Mouse (Mus musculus) erythroid progenitor cell, adult 5-6 weeks (primary cell): Measurements from ENCODE around the gene Shq1. TPM values are rescaled to one million over a fixed set of nuclear protein-coding genes. Genes with fewer than 3 reads are reported as not detected.

Source experiments
- ATAC-seq: replicated peaks from 2 replicates; pipeline ENCODE4 v1.8.0; 2016; ENCODE audit warnings: moderate number of reproducible peaks, mild to moderate bottlenecking, moderate TSS enrichment, inconsistent platforms; ENCODE audit not compliant: poor library complexity, low FRiP score, severe bottlenecking
- total RNA-seq, 2 experiments: library from RNA; stranded (forward) in 1 of 2; stranded (reverse) in 1 of 2; fragments of 150-400 nt in 1 of 2; fragments of 186-747, 209-891 nt in 1 of 2; gene quantifications; 2 replicates each; pipeline versions ENCODE4 v1.2.3 to v1.2.4; 2015 to 2017; ENCODE audit warnings: low replicate concordance in 2 of 2

Gene Shq1
- total RNA-seq (2015; ENCODE audit: low replicate concordance): under 0.01 and 1.7 TPM in 2 replicates
- total RNA-seq (2017; ENCODE audit: low replicate concordance): 0.30 and 3.7 TPM in 2 replicates

DNA sequence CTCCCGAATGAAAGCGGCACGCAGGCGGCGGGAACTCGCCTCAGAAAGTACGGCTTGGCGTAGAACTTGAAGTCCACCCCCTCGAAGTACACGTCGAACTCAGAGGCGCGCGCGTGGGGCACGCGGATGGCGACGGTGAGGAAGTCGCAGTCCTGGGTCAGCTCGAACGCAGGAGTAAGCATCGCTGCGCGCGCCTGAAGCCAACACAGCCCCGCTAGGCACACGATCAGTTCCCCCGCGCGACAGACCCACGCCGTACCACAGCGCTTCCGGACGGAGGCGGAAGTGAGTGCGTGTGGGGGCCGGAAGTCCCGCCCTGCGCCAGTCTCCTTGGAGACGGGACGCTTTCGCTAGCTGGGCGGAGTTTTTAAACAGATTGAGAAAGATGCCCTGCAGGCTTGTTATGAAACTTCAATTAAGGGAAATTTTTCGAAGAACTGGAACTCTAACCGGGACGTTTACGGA is at the start of gene Shq1:
Gene Shq1 (minus strand): TSS at position 278 of the 465 bp plus-strand sequence.
- ATAC-seq: peak; percentile 96

DNA sequence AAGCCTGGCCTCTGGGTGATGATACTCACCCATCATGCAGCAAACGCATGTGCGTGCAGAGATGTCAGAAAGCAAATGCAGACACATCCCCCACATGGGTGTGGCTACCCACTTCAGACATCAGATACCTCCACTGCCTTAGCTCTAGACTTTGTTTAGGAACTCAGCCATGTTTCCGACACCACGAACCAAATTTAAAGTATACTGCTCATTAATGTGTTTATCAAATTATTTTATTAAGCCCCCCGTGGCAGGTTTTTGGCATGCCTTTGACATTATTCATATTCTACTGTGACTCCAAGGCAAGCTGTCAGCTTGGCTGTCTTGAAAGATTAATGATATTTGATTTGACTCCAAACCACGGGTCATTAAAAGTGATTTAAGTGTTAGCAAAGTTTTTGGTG is 49.1 kb upstream of the Shq1 start:
- no peak for ATAC-seq

DNA sequence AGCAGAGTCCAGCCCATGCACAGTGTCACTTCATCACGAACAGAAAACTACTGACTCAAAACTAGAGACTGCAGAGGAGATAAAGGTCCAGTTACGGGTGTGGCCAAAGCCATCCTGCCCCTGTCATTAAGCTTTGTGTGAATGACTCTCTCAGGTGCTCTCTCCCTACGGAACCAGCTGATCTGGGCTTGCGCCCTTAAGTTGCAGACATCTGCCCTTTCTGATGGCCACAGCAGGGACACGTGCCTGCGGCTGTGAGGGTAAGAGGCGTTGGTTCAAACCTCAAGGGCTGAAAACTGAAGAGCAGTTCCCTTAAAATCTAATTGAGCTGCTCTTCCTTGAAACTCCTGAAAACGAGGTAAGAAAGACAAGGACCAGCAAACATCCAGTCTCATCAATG is 45.9 kb upstream of the Shq1 start:
- ATAC-seq: no peak

DNA sequence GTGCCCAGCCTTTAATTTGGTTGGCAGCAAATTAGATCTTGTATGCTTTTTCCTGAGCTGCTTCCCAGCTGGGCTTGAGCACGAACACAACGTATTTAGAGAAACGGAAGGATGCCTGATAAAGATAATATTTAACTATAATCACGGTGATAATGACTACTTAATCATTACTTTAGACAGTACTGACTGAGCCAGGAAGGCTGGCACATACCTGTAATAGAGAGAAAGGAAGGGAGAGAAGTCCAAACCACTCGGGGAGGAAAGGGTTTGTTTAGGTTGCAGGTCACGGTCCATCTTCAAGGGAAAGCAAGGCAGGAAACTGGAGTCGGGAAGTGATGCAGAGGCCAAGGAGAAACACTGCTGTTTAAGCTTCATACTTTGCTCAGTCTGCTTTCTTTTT is 45.2 kb upstream of the Shq1 start:
- no peak for ATAC-seq

DNA sequence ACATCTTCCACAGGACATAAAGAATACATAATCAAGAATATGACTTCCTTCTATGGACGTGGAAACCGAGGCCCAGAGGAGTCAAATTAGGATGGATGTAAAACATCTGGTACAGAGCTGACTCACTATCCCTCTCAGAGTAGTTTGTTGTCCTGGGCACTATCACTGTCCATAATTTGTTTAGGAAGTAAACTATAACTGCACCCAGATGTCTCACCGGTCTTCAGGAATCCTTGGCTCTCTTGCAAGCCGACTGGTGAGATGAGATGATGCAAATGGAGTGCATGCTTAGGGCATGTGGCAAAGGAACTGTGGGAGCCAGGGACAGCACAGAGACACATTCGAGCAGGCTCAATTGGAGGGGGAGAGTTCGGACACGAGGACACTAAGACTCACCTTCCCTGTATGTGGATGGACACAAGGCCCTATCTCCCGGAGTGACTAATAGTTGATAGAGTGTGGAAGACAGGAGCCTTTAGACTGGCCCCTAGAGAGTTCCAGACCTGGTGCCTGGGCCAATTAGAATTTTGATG is 44.4 kb upstream of the Shq1 start:
- ATAC-seq: no peak

DNA sequence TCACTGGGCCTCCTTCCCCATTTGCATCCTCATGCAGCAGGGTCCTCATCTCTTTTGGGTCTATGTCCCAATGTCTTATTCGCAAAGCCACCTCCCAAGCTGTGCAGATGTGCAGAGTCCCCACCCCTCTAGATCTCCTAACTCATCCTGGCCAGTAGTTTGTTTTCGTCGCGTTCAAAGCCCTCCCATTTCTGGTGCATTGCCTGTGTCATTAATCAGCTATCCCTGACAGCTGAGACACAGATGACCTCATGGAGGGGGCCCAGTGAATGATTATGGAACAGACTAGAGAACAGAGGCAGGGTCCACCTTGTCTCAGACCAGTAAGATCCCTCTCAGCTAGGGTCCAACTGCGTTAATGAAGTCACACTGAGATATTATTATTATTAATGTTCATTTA is 39.9 kb upstream of the Shq1 start:
- no peak for ATAC-seq

DNA sequence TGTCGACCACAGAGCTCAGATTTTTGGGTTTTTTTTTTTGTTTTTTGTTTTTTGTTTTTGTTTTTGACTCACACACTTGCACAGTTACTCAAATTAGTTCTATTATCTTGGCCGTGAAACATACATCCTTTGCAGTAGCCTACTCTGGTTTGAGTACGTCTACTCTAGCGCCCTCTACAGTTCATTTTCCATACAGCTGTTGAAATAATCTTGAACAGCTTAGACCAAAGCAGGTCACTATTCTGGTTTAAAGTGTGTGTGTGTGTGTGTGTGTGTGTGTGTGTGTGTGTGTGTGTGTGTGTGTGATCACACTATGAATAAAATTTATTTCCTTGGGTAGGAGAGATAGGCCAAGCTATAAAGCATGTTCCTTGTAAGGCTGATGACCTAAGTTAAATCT is 39.2 kb upstream of the Shq1 start:
- ATAC-seq: no peak

DNA sequence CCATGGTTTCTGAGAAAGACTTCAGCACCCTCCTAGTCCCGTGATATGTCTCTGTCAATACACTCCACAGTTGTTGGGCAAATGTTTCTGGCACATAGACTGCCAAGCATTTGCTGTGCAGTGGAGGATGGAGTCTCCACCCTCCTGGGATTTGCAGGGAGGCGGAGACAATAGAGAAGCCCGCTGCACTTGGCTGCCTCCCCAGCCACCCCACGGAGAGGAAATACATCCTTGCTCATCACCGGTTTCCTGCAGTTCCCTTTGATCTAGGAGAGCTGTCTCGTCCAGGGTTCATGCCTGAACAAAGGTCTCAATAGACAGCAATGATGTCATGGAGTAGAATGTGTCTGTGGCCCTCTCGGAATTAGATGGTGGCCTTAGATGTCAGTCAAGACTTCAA is 38.5 kb upstream of the Shq1 start:
- ATAC-seq: no peak

DNA sequence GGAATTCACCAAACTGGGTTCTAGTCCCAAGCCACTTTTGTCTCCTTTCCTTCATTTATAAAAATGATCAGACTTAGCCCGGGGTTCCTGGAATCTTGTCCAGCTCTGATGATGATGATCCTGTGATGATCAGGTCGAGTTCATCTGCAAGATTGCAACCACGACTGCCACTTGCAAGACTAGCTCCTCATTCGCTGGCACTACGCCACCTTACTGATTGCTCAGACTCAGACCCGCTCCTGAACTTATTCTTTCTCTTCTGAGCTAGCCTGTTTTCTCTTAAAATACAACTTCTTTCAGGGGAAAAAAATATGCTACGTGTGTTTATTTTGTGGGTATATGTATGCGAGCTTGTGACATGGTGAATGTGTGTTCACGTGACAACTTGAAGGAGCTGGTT is 38.0 kb upstream of the Shq1 start:
- no peak for ATAC-seq

DNA sequence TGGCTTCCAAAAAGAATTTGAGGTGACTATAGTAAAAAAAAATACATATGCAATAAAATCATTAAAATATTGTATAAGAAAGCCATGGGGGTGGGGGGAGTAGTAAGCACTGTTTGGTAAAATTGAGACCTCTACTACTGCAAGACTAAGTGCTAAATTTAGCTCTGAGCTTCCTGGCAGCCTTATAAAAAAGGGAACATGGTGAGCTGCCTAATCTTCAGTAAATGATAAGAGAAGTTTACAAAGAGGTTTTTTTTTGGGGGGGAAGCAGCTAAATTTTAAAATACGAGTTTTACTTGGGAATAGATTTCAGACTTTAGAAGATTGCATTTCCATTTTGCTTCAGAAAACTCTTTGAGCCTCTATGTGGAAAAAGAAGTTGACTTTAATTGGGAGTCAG is 37.3 kb upstream of the Shq1 start:
- no peak for ATAC-seq

DNA sequence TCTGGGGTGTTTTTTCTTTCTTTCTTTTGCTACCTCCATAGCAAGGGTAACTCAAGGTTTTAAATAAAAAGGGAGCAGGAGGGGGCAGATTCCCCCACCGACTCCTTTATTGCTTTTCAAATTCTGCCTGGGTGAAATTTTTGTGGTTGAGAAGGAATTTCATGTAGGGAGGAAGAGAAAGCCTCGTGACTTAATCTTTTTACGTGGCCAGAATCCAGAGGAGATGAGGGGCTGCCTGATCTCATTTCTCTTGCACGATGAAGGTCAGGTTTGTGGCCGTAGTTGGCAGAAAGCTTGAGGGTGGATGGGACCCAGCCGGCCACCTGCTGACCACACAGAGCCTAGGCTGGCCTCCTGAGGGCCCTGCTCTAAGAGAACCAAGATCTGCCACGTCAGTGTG is 36.6 kb upstream of the Shq1 start:
- no peak for ATAC-seq

DNA sequence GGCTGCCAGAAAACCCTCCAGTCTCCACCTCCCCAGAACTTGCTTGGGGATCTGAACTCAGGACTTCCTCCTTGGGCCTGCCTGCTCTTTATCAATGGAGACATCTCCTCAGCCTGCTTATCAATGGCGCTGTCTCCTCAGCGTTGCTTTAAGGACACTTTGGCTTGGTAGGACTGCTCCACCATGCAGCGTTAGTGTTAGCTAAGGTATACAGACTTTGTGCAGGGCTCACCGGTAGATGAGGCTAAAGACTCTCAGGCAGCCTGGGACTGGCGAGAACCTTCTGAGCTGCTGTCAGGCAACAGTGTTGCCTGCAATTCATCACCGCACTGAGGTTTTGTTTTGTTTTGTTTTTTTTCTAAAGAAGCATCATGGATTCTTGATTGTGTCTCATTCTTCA is 35.9 kb upstream of the Shq1 start:
- ATAC-seq: no peak

DNA sequence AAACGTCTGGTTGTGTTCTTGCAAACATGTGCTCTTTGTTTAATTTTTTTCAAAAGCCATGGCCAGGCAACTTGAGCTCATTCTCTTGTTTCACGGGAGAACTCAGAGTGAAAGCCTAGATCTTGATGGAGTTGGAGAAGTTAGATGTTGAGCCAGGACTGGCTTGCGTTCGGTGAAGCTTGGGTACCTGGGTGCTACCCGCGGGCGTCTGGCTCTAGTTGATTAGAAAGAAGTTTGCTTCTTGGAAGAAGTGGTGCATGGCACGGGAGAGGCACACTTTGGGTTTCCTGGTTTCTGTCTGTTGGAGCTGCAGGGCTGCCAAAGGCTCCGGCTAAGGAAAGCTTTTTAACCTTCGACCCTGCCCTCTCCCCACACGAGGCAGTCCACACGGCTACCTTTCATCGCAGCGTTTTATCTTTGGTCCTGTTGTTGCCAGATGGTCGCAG is 34.4 kb upstream of the Shq1 start:
- ATAC-seq: no peak

DNA sequence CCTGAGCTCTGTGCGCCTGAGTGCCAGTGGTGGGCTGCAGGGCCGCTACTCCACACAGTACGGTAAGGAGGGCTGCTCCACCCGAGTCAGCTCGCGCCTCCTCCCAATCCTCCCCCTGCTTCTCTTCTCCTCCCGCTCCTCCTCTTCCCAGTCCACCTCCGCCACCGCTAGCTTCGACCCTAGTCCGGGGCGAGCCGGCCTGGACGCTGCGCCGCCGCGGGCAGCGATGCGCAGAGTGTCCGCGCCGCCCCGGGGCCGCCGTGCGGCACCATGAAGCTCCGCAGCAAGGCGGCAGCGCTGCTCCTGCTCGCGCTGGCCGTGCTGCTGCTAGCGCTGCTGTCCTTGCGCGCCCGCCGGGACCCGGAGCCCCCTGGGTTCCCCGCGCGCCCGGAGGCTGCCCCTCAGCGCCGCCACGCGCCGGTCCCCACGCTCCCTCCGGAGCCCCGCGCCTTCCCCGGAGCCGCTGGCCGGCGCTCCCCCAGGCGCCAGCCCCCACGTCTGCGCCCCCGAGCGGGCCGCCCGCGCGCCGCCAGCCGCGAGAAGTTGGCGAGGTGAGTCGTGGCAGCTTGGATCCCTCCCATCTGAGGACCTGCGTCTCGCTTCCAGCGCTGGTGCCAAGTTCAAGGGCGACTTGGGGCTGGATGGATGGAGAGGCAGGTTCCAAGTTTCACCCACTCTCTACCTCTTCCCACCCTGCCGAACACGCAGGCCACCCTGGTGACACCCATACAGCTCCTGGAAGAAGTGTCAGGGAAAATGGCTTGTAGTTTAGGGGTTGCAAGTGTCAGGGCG is 33.8 kb upstream of the Shq1 start, which contains the start of gene Gxylt2:
Gene Gxylt2 (plus strand): TSS at position 161 of the 792 bp plus-strand sequence.
- ATAC-seq: no peak

DNA sequence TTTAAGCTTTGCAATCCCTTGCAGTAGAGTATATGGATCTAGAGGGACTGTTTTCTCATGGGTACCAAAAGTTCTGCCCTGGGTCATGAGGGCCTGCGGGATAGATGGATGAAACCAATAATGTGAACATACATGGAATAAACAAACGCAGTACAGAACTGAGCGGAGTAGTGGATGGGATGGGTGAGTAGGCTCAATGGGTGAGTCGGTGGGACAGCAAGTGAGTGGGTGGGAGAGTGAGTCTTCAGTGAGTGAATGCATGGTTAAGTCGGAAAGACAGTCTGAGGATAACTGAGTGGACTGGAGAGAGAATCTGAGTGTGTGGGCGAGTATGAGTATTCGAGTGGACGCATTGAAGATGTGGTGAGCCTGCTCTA is 33.2 kb upstream of the Shq1 start:
- no peak for ATAC-seq

DNA sequence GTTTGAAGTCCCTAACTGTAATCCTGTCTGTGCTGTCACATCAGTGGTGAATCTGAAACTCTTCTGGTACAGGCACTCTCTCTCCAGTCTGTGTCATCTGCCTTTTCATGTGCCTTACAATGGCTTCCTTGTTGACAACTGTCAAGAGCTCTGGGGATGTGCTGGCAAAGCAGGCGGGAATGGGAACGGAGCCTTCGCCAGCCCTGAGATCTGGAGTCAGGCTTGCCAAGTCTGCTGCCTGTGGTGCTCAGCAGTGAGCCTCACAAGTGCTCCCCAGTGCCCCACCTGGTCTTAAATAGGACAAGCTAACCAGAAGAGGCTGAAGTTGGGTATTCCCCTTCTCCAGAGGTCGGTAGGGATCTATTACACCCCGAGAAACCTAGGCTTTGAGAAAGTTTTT is 29.8 kb upstream of the Shq1 start:
- ATAC-seq: no peak

DNA sequence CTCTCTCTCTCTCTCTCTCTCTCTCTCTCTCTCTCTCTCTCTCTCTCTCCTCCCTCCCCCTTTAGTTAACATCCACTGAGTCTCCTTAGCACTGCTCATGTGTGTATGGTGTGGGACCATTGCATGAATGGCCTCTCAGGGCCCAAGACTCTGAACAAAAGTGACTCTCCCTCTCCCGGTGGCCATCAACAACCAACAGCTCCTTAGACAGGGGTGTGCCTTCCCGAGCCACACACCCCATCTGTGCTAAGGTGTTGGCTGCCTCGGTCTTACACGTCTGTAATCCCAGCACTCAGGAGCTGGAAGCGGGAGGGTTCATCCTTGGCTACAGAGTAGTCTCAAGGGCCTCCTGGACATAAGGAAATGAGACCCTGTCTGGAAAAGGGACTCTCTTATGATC is 29.0 kb upstream of the Shq1 start:
- no peak for ATAC-seq

DNA sequence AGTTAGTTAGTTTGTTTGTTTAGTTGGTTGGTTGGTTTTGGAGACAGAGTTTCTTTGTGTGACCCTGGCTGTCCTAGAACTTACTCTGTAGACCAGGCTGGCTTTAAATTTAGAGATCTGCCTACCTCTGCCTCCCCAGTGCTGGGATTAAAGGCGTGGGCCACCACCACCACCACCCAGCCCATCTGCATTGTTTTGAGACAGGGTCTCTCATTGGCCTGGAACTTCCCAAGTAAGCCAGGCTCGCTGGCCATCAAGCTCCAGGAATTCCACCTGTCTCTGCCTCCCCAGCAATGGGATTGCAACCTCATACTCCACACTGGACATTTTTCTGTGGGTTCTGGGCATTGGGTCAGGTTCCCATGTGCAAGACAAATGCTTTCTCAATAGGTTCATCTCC is 15.4 kb upstream of the Shq1 start:
- ATAC-seq: no peak

DNA sequence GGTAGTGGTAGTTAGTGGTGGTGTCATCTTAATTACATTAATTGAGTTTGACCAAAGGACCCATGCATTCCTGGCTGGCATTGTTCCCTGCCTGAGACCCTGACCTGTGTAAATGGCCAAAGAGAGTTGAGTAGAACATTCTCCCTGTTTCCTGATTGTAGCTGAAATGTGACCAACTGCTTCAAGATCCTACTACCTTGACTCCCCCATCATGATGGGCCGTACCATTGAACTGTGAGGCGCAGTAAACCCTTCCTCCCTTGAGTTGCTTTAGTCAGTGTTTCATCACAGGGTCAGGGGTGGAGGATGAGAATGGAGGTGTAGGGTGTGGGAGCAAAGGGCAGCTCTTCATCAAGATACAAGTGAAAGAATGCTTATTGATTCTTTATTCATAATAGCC is 7.7 kb upstream of the Shq1 start:
- no peak for ATAC-seq

DNA sequence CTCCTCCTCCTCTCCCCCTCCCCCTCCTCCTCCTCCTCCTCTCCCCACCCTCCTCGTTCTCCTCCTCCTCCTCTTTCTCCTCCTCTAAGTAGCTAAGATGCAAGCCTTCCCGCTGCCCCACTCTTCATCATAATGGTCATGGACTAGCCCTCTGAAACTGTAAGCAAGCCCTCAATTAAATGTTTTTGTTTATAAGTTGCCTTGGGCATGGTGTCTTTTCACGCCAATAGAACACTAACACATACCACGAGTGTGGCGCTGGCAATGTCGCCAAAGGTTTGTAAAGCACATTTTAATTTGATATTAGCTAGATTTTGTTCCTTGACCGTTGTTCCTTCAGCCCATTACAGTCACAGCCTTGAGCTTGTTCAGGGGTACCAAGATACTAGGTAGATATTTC is 5.5 kb upstream of the Shq1 start:
- ATAC-seq: no peak

DNA sequence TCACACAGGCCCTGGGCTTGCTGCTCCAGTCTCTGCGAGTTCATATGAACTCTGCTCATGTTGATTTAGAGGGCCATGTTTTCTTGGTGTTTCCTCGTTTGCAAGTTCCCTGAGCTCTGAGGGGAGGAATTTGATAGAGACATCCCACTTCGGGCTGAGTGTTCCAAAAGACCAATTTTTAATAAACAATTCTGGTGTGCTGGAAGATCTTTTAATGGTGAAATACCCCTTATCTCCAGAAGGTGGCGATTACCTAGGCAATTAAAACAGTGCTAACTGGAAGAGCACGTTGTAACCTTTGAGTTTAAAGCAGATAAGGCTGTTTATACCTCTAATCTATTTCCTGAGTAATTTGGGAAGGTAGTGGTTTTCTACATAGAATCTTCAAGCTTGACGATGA is 4.0 kb upstream of the Shq1 start:
- no peak for ATAC-seq

DNA sequence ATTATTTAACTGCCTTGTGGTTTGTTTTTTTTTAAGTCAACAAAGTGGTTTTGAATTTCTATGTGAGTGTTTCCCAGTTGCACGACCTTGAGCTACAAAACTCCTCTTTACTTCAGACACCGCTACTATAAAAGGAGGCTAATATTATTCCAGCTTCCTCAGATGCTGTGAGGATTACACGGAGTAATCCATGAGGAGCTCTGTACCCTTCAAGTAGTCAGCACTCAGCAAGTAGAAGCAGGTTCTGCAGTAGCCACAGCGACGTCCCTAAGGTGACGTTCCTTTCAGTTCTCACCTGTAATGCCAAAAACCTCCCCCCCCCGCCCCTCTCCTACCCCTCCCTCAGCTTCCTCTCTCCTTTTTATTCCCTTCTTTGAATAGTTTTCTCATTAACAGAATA is 444 bp upstream of the Shq1 start:
- ATAC-seq: no peak
